Mouse (Mus musculus) hindbrain, embryonic 14.5 days (tissue): ENCODE data around the gene BC003965. TPM values are rescaled to one million over a fixed set of nuclear protein-coding genes. Genes with fewer than 3 reads are reported as not detected.
A peak's percentile ranks its signal among the peaks of the same experiment; 100 is the strongest.
"Not testable (repeated sequence)": the region's sequence is repeated elsewhere in the genome, so short reads cannot be mapped to it uniquely, and the experiment has no call there.

ENCODE experiments used
- ATAC-seq: fragments of 200-750 bp; cut with Nextera tagmentation; 2 replicates; pipeline ENCODE4 v1.8.0; 2017; ENCODE audit warnings: moderate number of reproducible peaks, mild to moderate bottlenecking, moderate TSS enrichment, moderate library complexity; ENCODE audit not compliant: low FRiP score
- DNase-seq: peaks from one replicate; pipeline ENCODE4 v3.0.0-alpha.2; 2015; ENCODE audit warnings: low spot score
- H3K27ac ChIP-seq: fragments of 300-500 bp; sonication (generic); 2 replicates; pipeline ENCODE4 v1.5.1; 2014; ENCODE audit warnings: mild to moderate bottlenecking, moderate library complexity
- H3K27me3 ChIP-seq: fragments of 300-500 bp; sonication (generic); 2 replicates; pipeline ENCODE4 v1.6.1; 2014; ENCODE audit warnings: mild to moderate bottlenecking, low read length, mixed read lengths; ENCODE audit not compliant: control insufficient read depth, insufficient read depth
- H3K36me3 ChIP-seq: fragments of 300-500 bp; sonication (generic); replicated peaks from 2 replicates; pipeline ENCODE4 v1.6.1; 2014; ENCODE audit not compliant: control insufficient read depth, insufficient read depth
- H3K4me1 ChIP-seq: fragments of 300-500 bp; sonication (generic); replicated peaks from 2 replicates; pipeline ENCODE4 v1.6.1; 2014; ENCODE audit warnings: antibody characterized with exemption, low read length, mixed read lengths; ENCODE audit not compliant: control insufficient read depth, insufficient read depth
- H3K4me2 ChIP-seq: fragments of 300-500 bp; sonication (generic); replicated peaks from 2 replicates; pipeline ENCODE4 v1.6.1; 2014; ENCODE audit warnings: mild to moderate bottlenecking, moderate library complexity
- H3K4me3 ChIP-seq: fragments of 300-500 bp; sonication (generic); replicated peaks from 2 replicates; pipeline ENCODE4 v1.5.1; 2014; ENCODE audit warnings: mild to moderate bottlenecking, low read length
- H3K9ac ChIP-seq: fragments of 300-500 bp; sonication (generic); 2 replicates; pipeline ENCODE4 v1.6.1; 2014
- H3K9me3 ChIP-seq: fragments of 300-500 bp; sonication (generic); 2 replicates; pipeline ENCODE4 v1.6.1; 2016; ENCODE audit warnings: low read length; ENCODE audit not compliant: control insufficient read depth
- WGBS: fragments of 180-500 bp; shearing (Covaris S2); extraction: QIAGEN DNeasy Blood & Tissue Kit; methylation state at CpG from one replicate; pipeline ENCODE4 v1.1.7; 2014; 5-methylcytosine and 5-hydroxymethylcytosine counted together
- polyA plus RNA-seq: library from polyadenylated mRNA; unstranded; fragments of >200 nt; fragmentation: Nextera tagmentation; extraction: Ambion mirVana; gene quantifications from 2 replicates; pipeline ENCODE4 v1.2.1, GENCODE M21; 2014

BC003965 gene
- polyA plus RNA-seq, 1 experiment from 2014 or later, result 31.5 TPM

DNA sequence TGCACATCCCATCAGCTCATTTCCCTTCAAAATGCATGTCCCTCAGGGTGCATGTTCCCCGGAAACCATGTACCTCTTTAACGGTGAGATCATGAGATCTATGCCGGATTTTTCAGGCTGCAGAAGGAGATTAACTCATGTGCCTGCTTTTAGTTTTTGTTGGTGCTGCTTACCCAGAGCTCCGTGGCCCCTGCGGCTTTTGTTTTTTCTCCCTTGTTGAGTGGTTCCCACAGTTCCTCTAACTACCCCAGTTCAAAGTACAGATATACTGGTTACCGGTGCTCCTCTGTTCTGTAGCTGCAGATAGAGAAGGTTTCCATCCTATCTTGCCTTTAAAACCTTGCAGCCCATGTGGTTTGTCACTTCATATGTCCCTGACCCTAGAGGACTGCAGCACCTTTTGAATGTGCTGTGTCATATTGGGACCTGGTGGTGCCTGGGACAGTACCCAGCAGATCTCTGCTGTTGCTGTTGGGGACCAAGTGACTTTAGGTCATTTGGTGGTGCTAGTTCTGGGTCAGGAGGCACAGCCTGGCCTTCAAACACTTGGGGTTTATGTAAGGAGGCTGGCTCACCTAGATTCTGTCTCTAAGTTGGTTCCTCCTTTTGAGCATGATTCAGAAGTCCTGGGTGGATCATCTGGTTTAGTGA, 38.7 kb downstream of the BC003965 start:
- Histone ChIP-seq H3K27ac (no peak overlapping the region), H3K27me3 (no peaks in the 10 kb centered on the region), H3K36me3 (peaks cover 34% of the 10 kb centered on the region), H3K4me2 (peak overlapping the region; percentile 65), H3K4me1 (0 out of 2 replicates have a peak, but pooled peaks cover 7% of the 10 kb centered on the region), H3K4me3 (peak overlapping the region; percentile 37; the same call in 1 of the 2 replicates), H3K9ac (no peak overlapping the region), H3K9me3 (no peaks in the 10 kb centered on the region)
- WGBS, result 45% methylated on average over 6 of the region's 6 CpGs
- ATAC-seq, result no peak
- DNase-seq, result no peak

GRCm38 (mm10) chr17:25224586-25225222, 40.4 kb downstream of the BC003965 start:
- Histone ChIP-seq H3K9ac (no peak overlapping the region), H3K4me3 (no peak overlapping the region), H3K36me3 (peaks cover 24% of the 10 kb centered on the region), H3K27ac (no peak overlapping the region), H3K4me2 (no peak overlapping the region), H3K4me1 (0 out of 2 replicates have a peak, but pooled peaks cover 7% of the 10 kb centered on the region), H3K9me3 (no peaks in the 10 kb centered on the region), H3K27me3 (no peaks in the 10 kb centered on the region)
- 90% methylated on average over 7 of the region's 7 CpGs for WGBS
- DNase-seq, result no peak
- ATAC-seq, result no peak

- Histone ChIP-seq H3K4me2 (no peak overlapping the region), H3K9me3 (no peaks in the 10 kb centered on the region), H3K27me3 (no peaks in the 10 kb centered on the region), H3K9ac (no peak overlapping the region), H3K36me3 (peaks cover 28% of the 10 kb centered on the region), H3K27ac (no peak overlapping the region), H3K4me3 (no peak overlapping the region), H3K4me1 (0 out of 2 replicates have a peak, but pooled peaks cover 7% of the 10 kb centered on the region)
- DNase-seq, result no peak
- WGBS, result 90% methylated on average over 4 of the region's 4 CpGs
- ATAC-seq, result no peak
These were observed 41.3 kb downstream of the BC003965 start for GRCm38 (mm10) chr17:25225659-25226058.

- no peak overlapping the region for H3K27ac ChIP-seq
- H3K36me3 ChIP-seq, result peaks cover 37% of the 10 kb centered on the region
- H3K4me2 ChIP-seq, result no peak overlapping the region
- DNase-seq, result no peak
- H3K9me3 ChIP-seq, result no peaks in the 10 kb centered on the region
- 94% methylated on average over 5 of the region's 5 CpGs for WGBS
- H3K9ac ChIP-seq, result no peak overlapping the region
- H3K27me3 ChIP-seq, result no peaks in the 10 kb centered on the region
- no peak for ATAC-seq
- H3K4me1 ChIP-seq, result no peaks in the 10 kb centered on the region
- no peak overlapping the region for H3K4me3 ChIP-seq
These were observed 43.6 kb downstream of the BC003965 start for GRCm38 (mm10) chr17:25227991-25228390.

- not testable (repeated sequence) for H3K27ac ChIP-seq, H3K4me2 ChIP-seq, H3K4me3 ChIP-seq, H3K27me3 ChIP-seq, H3K9ac ChIP-seq, H3K4me1 ChIP-seq, DNase-seq, H3K9me3 ChIP-seq
- WGBS, result 82% methylated on average over 13 of the region's 17 CpGs
- peak; percentile 56; the same call in 1 of the 2 replicates for ATAC-seq
- peaks cover 46% of the 10 kb centered on the region for H3K36me3 ChIP-seq
These were observed 45.8 kb downstream of the BC003965 start for GRCm38 (mm10) chr17:25230014-25230655.

DNA sequence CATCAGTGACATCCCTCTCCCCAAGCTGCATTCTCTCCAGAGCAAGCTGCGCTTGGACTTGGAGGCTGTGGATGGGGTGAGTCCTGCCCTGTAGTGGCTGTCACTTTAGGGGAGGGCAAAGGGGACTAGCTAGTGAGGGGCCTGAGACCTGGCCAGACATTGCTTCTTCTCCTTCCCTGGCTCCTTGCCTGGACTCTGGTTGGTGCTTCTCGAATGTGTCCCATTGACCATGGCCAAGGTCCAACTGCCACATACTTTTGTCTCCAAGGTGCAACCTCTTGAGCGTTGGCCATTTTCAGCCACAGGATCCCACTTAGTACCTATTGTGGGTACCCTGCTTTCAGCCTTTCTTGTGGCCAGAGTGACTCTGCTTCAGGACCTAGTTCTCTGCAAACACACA, 46.3 kb downstream of the BC003965 start:
- no peak overlapping the region for H3K4me3 ChIP-seq
- H3K9me3 ChIP-seq, result no peaks in the 10 kb centered on the region
- H3K4me1 ChIP-seq, result no peaks in the 10 kb centered on the region
- H3K27me3 ChIP-seq, result no peaks in the 10 kb centered on the region
- no peak for ATAC-seq
- no peak overlapping the region for H3K27ac ChIP-seq
- no peak overlapping the region for H3K9ac ChIP-seq
- peaks cover 50% of the 10 kb centered on the region for H3K36me3 ChIP-seq
- WGBS, result 93% methylated on average over 3 of the region's 3 CpGs
- no peak for DNase-seq
- H3K4me2 ChIP-seq, result no peak overlapping the region

DNA sequence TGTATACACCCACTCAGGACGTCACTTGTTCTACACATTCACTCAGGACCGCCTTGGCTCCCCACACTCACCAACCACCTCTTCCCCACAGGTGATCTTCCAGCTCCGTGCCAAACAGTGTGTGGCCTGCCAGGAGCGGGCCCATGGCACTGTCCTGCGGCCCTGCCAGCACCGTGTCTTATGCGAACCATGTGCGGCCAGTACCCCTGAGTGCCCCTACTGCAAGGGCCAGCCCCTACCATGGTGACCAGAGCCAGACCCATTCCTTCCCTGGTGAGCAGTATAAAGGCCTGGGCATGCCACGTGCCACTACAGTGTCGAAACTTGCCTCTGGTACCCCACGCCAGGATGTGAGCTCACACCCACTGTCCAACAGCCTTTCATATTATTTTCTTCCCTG, 47.3 kb downstream of the BC003965 start:
- ATAC-seq, result peak; percentile 61; the same call in 1 of the 2 replicates
- WGBS, result 93% methylated on average over 5 of the region's 11 CpGs
- not testable (repeated sequence) for H3K4me1 ChIP-seq, H3K27ac ChIP-seq, H3K9ac ChIP-seq, H3K4me3 ChIP-seq, H3K9me3 ChIP-seq, H3K4me2 ChIP-seq, H3K27me3 ChIP-seq, DNase-seq
- H3K36me3 ChIP-seq, result peaks cover 44% of the 10 kb centered on the region

- 88% methylated on average over 9 of the region's 9 CpGs for WGBS
- no peak overlapping the region for H3K9ac ChIP-seq
These were observed 51.3 kb downstream of the BC003965 start for GRCm38 (mm10) chr17:25235635-25236034.

More at GRCm38 (mm10) chr17:25235635-25236034, 51.3 kb downstream of the BC003965 start:
- Histone ChIP-seq H3K27ac (no peak overlapping the region), H3K4me2 (no peak overlapping the region), H3K4me1 (peaks cover 11% of the 10 kb centered on the region), H3K4me3 (no peak overlapping the region), H3K36me3 (peaks cover 34% of the 10 kb centered on the region), H3K27me3 (no peaks in the 10 kb centered on the region), H3K9me3 (no peaks in the 10 kb centered on the region)
- DNase-seq, result no peak
- ATAC-seq, result no peak
